Mouse (Mus musculus): ENCODE data around the gene Crhr1.

The Crhr1 gene

DNA sequence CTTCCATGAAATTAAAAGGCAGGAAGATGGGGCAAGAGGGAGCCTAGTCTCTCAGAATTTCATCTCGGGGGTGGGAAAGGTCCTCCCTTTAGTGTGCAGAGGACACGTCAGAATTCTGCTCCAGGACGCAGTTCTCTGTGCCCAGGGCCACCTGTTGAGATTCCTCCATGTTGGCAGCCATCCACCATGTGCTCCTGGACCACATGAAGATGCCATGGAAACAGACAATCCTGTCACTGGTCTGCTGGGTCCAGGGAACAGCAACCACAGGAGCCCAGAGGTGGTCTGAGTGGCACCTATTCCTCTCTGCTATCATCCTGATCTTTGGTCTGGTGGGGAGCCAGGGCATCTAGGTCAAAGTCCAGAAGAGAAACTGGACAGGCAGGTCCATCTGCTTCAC, 6.3 kb downstream of the Crhr1 start:
- DNase-seq (ENCODE audit: low spot score): no peak

DNA sequence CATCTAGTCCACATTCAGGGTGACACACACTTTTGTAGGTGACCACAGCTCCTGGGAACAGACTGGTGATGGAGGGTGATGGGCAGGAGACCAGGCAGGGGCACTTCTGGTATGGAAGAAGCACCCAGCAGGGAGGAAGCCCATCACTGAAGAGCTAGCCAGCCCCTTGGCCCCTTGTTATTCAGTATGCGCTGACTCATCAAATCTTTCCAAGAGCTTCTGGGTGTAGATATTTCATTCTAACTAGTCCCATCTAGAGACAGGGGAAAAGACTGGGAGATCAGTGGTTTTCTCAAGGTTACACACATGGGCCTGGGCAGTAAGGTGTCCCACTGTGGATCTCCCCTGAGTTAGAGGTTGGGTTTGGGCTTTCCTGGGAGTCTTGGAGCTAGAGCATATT, 12.3 kb downstream of the Crhr1 start:
- no peak for DNase-seq (ENCODE audit: low spot score)

DNA sequence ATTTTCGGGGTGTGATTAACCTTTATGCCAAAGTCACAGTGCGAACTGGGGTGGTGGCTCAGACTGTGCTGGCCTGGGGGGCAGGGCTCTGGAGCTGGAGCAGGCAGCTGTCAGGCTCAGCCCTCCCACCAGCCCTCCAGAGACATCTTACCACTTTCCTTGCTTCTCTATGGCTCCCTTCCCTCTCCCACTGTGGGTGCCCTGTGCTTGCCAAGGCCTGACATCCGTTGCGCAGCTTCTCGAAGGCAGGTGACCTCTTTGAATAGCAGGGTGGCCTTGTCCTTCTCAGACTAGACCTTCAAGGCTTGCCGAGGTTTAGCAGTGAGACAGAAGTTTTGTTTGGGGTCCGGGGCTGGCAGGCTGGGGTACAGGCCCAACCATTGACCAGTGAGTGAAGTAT, 16.1 kb downstream of the Crhr1 start:
- DNase-seq (ENCODE audit: low spot score): no peak

DNA sequence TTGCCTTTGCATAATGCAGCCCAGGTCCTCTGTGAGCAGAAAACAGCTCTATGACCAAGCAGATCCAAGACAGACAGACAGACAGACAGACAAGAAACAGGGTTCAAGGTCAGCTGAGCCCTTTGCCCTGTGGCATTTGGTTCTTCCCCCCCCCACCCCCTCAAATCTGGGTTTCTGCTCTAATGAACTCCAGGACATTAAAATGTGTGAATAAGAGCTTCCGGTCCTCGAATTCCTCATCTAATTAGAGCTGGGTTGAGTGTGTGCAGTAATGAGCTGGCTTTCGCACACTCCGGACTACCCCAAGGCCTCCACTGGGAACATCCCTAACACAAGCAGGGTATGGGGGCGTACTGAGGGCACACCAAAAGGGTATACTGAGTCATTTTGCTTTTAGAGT, 18.3 kb downstream of the Crhr1 start:
- peak; percentile 48 for DNase-seq (ENCODE audit: low spot score)

DNA sequence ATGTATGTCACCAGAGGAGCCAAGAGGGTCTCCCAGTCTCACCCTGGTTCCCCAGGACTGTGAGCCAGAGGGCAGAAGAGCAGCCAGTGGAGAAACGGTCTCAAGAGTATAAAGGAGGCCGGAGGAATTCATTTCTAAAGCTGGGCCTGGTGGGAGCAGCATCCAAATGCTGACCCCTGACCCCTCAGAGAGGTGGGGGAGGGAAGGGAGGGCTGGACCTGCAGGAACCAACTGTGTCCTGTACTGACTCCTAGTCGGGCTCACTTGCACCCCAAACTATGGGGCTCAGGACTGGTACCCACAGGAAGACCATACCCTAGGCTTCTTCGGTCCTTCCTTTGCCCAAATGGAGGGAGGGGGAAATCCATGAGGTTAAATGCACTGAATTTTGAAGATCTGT, 21.7 kb downstream of the Crhr1 start:
- no peak for DNase-seq (ENCODE audit: low spot score)

DNA sequence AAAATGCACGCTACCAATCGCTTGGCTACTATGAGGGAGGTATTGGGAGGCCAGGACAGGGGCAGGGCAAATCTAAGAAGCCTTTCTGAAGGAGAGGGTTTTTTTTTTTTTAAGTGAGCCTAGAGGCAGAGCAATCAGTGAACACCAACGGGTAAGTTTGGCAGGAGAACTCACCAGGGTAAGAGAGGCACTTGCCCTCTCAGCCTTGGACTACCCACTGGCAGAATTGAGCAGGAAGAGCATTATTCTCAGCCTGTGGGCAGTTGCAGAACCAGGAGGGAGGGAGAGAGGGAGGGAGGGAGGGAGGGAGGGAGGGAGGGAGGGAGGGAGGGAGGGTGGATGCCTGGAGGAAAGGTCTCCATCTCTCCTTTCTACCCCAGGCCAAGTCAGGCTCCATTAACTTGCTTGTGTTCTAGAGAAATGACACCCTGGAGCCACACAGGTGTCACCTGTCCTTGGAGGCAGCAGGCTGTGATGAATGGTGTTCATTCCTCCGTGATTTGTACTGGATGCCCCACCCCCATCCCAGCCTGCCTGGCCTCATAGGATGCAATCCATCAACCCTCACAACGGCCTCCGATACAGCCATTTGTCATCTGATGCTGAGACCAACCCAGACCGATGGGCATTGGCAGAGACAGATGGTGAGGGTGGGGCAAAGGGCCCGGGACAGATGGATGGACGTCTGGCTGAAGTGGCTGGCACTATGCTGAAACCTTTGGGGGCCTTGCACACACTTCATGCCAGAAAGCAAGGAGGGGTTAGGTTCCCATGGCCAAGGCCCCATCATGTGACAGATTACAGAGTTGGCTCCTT, 22.4 kb downstream of the Crhr1 start:
- DNase-seq (ENCODE audit: low spot score): peak; percentile 26

DNA sequence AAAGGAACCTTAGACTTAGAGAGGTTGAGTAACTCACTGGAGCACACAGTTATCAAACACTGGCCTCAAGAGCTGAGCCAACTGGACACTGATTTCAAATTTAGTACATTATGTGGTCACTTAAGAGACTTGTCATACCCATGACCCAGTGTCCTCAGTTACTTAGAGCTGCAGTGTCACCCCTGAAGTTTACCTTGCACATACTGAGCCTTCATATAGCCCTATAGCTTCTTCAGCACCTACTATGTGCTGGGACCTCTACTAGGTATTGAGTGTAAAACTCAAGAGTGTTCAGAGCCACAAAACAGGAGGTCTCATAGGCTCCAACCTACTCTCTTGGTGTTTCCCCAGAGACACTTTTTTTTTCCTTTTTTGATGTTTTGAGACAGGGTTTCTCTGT, 23.2 kb downstream of the Crhr1 start:
- no peak for DNase-seq (ENCODE audit: low spot score)

DNA sequence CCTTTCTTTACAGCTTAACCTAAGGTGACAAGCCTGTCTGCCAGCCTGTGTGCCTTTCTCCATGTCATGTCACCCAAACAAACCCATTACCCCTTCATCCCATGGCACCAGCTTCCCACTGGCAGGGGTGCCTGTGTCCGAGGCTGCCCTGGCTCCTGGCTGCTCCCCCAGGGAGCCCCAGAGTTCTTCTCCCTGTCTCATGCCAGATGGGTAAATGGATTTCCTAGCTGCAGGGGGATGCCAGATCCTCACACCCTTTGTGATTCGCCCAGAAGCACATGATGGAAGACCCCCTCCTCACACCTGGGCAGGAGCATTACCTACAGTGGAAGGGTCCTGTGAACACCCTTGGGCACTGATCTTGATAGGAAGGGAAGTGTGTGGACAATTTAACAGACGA, 23.7 kb downstream of the Crhr1 start:
- DNase-seq (ENCODE audit: low spot score): no peak

DNA sequence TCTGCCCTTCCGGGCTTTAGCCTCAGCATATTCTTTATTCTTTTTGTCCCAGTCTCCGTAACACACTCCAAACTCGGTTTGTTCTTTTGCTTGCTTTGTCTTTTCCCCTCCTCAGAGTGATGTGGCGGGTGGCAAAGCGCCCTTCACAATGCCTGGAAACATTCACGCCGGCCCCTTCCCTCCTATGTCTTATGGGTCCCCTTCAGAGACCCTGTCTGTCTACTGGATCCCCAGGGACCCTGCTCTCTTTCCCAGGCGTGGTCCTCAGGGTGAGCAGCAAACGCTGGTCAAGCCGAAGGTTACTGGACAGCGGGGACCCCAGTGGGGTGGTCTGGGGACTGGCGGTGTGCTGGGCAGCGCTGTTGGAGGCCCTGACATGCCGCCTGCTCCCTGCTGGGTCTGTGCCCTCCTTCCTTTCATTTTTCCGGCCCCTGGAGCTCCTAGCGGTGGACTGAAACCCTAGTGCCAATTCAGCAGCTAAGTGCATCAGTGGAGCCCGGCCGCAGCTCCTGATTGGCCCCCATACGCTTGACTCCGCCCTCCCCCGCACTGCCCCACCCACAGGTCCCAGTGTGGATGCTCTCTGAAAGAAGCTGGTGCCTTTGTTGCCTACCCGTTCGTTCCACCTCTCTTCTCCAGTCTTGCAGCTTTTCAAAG, 25.1 kb downstream of the Crhr1 start:
- DNase-seq (ENCODE audit: low spot score): peak; percentile 86

DNA sequence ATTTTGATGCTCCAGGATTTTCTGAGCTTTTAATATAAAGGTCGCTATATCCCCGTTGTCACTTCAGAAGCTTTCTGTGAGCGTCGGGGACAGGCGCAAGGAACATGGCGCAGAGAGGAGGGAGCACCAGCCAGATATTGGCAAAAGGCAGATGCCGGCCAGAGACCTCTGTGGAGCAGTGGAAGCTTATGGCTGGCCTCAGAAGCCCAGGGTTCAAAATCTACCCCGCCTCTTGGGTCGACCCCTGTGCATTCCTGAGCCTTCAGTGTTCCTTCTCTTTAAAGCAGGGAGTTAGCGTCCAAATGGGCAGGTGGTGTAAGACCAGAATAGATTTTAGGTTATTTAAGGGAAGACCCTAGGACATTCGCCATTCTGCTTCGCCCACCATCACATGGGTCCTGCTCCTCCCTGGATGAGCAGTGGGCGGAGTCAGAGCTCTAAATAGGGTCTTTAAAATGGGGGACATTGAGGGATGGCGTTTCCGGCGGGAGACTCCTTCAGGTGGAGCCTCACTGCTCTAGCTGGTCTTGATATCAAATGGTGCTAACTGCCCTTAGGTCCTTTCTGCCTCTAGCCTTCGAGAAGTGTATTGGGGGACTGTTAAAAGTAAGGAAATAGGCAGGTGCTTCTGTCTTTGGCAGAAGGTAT, 25.7 kb downstream of the Crhr1 start:
- DNase-seq (ENCODE audit: low spot score): no peak

DNA sequence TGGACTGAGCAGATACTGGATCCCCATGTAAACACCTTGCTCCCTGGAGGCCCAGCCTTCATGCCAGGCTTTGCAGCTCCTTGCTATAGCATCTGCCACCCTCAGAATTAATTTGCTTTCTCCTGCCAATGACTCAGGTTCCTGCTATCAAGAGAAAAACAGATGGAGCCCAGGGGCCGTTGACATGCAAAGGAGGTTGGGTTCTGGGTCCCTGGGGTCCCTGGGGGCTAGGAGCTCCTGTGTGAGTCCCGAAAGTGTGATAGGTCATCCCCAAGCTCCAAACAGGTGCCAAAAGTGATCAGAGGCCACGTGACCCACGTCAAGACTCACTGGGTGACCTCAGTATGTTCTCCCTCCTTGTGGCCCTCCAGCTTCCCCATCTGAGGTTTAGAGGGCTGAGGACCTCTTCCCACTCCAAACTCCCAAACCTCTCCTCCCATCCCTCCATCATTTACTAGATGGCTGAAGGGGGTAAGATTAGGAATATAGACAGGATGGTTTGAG, 27.2 kb downstream of the Crhr1 start:
- DNase-seq (ENCODE audit: low spot score): no peak

DNA sequence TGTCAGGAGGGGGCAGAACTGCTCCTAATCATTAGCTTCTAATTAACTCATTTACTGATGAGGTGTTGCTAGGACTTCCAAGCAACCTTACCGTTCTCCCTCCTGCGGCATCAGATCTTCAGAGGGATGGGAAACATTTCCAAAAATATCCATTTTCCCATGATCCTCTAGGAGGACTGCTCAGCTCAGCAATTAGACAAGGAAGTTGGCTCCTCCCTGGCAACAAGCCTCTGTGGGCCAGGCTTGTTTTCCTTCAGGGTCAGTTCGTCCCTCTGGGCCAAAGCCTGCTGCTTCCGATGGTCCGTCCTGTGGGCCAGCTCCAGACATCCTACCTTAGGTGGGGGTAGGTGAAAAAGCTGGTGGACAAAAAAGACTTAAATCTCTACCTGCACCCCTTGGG, 28.5 kb downstream of the Crhr1 start:
- DNase-seq (ENCODE audit: low spot score): no peak

DNA sequence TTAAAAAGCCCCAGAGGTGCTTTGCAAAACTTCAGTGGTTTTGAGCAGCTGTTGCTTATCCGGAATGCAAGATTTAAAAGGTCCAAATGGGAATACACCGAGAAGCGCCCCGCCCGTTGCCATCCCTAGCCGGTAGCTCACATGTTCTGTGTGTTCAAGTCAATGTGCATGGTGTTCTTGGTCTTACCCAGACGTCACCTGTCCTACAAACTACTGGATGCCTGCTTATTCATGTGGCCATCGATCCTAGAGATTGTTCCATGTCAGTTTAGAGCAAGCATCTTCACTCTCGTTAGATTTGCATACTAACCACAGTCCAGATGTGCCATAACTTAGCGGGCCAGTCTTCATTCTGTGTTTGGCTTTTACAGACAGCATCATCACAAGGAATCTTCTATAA, 31.6 kb downstream of the Crhr1 start:
- no peak for DNase-seq (ENCODE audit: low spot score)

DNA sequence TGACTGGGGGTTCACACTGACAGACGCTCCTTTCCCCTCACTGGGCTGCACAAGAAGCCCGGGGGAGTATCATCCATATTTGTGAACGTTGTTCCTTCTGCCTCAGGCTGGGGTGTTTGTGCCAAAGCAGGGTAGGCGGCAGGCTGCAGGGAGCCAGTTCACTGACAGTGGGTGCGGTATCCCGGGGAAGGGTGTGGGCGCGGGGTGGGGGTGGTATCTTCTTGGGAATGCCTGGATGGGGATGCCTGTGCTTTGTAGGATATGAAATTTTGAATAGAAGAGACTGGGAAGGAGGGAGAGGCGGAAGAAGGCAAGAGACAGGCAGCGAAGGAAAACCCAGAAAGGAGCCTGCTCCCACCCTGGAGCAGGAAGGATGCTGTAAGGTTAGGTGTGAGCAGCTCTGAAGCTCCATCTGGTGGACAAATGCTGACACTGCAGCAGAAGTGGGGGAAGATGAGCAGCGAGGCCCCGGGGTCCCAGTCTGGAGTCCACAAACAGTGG, 38.7 kb downstream of the Crhr1 start:
- peak; percentile 84 for DNase-seq (ENCODE audit: low spot score)

DNA sequence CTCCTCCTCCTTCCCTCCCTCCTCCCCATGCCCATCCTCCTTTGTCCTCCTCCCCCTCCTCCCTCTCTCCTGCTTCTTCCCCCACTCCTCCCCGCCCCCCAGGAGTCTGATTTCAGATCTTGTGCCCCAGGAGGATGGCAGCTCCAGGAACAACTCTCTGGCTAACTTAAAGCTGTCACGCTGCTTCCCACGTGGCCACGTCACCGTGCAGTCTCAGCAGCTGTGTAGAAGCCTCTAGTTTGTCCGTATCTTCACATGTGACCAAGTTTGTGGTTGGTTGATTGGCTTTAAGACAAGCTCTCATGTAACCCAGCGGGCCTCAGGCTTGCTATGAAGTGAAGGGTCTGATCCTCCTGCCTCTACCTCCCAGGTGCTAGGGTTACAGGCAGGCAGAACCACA, 46.2 kb downstream of the Crhr1 start:
- DNase-seq (ENCODE audit: low spot score): no peak

DNA sequence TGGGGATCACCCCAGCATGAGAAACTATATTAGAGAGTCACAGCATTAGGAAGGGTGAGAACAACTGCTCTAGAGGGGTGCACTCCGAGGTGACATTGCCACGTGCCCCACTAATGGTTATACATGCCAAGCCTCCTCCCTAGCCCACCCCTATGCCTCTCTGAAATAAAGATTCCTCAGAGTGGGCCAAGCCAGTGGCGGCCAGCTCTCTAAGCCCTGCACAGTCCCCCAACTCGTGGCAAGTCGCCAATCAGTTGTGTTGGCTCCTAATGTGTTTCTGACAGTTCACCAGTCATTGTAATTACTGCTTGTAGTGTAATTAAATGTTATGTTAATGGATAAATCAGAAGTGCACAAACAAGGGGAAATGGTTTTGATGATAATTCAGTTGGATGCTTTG, 47.1 kb downstream of the Crhr1 start:
- DNase-seq (ENCODE audit: low spot score): no peak

DNA sequence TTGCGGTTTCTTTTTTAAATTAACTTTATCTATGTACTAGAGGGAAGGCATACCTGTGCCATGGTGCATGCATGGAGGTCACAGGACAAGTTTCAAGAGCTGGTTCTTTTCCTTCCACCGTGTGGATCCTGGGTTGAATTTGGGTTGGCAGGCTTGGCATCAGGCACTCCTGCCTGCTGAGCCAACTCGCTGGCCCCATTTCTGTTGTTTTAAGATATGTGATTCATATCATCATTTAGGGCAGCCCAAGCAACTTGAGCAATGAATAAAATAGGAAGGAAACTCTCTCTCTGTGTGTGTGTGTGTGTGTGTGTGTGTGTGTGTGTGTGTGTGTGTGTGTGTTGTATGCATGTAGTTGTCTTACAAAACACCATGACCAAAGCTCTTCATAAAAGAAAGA, 49.5 kb downstream of the Crhr1 start:
- DNase-seq (ENCODE audit: low spot score): no peak

DNA sequence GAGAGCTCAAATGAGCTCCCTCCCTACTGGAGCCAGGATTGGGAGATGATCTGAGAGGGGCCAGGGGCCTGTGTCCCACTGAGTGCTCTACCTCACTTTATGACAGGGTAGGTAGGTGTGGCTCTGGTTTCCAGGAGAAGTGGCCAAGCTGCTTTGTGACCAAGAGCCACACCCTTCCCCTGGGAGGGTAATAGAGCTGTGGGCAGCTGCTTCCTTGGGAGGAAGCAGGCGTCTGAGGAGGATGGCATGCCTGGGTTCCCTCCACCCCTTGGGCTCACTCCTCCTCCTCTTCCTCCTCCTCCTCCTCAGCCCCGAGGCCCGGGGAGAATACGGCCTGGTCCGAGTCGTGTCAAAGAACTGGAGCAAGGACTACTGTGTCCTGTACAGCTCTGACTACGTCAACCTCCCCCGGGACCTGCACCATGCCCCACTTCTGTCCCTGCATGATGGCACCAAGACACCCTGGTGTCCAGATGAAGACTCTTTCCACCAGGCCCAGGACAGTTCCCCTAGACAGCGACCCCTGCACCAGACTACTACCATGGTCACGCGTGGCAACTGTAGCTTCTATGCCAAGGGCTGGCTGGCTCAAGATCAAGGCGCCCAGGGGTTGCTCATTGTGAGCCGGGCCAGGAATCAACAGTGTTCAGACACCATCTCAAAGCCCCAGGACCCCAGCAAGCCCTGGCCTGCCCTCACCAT, 53.6 kb downstream of the Crhr1 start, which contains the start of gene Sppl2c:
Sppl2c (plus strand) TSS at position 193 of the 702 bp plus-strand sequence.
- DNase-seq (ENCODE audit: low spot score): no peak

DNA sequence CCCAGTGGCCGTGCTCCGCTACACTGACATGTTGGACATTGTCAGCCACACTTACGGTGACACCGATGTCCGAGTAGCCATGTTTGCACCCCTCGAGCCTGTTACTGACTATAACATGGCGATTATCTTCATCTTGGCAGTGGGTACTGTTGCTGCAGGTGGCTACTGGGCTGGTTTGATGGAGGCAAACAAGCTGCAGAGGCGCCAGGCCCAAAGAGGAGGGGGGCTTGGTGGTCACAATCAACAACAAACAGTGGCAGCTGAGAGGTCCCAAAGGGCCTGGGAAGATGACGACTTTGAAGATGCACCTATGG, 54.1 kb downstream of the Crhr1 start:
- no peak for DNase-seq (ENCODE audit: low spot score)

DNA sequence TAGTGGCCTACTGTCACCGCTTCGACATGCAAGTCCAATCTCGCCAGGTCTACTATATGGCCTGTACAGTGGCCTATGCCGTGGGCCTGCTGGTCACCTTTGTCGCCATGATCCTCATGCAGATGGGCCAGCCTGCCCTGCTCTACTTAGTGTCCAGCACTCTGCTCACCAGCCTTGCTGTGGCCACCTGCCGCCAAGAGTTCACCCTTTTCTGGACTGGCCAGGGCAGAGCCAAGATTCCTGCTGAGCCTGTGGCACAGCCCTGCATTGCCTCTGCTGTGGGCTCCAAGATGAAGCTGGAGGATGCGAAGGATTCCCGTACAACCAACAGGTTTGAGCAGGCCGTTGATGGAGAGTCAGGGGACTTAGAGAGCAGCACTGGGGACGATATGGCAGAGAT, 55.1 kb downstream of the Crhr1 start:
- no peak for DNase-seq (ENCODE audit: low spot score)

DNA sequence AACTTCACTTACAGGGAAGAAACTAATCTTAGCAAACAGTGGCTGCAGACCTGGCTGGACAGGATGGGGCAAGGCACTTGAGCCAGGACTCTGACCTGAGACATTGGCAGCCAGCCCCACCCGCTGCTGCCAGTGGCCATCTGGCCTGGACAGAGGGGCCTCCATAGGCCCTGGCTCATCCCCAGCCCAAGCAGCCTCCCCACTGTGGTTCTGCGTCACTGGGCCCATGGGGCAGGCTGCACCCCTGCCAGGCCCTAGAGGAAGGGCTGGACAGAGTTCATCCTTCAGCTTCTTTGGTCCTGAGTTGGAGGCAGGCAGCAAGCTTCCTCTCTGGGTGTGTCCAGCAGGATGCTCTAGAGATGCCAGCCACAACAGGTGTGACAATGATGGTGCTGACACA, 57.4 kb downstream of the Crhr1 start:
- DNase-seq (ENCODE audit: low spot score): no peak

DNA sequence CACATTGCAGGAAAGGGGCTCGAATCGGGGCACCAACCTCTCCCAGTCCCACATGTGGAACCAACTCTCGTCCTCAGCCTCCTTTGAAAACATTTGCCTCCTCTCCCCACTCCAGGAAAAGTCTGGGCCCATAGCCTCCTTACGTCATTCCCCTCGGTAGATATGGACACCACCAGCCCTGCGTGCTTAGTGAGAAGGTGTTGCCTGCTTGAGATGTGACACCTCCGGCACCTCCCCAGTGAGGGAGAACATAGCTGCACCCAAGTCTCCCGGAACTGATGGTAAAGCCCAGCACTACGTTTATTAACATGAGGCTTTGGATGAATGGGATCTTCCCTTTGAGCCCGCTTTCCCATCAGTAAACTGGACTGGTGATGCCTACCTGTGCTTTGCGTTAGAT, 62.7 kb downstream of the Crhr1 start:
- no peak for DNase-seq (ENCODE audit: low spot score)

All from retina, embryonic 14.5 days (tissue).